In genomic region chr2:27426406-27426854, GRCm38 (mm10) we compare ENCODE assay signal across 7 mouse cellular contexts. TPM values are rescaled to one million over a fixed set of nuclear protein-coding genes. Genes with fewer than 3 reads are reported as not detected.
DNase-seq lines count a peak whose midpoint lies in the region; ATAC-seq and TF ChIP-seq lines count a peak whose summit lies in the region.

No protein-coding gene starts in this region.

- TF ChIP-seq POLR2A in brain, embryonic 14.5 days (IDR thresholded peaks at IDR 0.05; ENCODE audit: borderline replicate concordance, extremely low read depth, insufficient read depth, insufficient read length, poor library complexity, severe bottlenecking), result 0 out of 2 replicates have a peak, but pooled peaks have one; percentile 15

- H3K4me1 ChIP-seq in midbrain, embryonic 11.5 days (ENCODE audit: control insufficient read depth, insufficient read depth, low read length), result peaks cover 35% of the 10 kb centered on the region

- peak overlapping the region; percentile 98 for H3K9ac ChIP-seq in midbrain, embryonic 11.5 days (ENCODE audit: low read length)

- H3K27me3 ChIP-seq in midbrain, embryonic 11.5 days (ENCODE audit: control insufficient read depth, insufficient read depth, low read length), result no peaks in the 10 kb centered on the region

- H3K4me3 ChIP-seq in midbrain, embryonic 11.5 days (ENCODE audit: low read depth, low read length), result peak overlapping the region; percentile 93

- DNase-seq in right cerebral cortex, adult 18-20 months, result peak; percentile 38
- no peak for DNase-seq in right cerebral cortex, adult 2 months (ENCODE audit: low spot score in 2 of 2)
- no peak for DNase-seq in brain, embryonic 14.5 days (ENCODE audit: low read depth)
- peak; percentile 44 to 56 for DNase-seq in gastrocnemius, postnatal 4 days (ENCODE audit: low spot score in 2 of 2)
- peak; percentile 82 for DNase-seq in kidney, postnatal 10 days
- no peak for DNase-seq in midbrain, embryonic 11.5 days (ENCODE audit: low spot score, missing footprints)

- no peaks in the 10 kb centered on the region; the same call in 1 of the 2 replicates for H3K36me3 ChIP-seq in midbrain, embryonic 11.5 days (ENCODE audit: control insufficient read depth, insufficient read depth, low read length)

- peak overlapping the region; percentile 80 for H3K27ac ChIP-seq in midbrain, embryonic 11.5 days (ENCODE audit: low read depth, low read length)

- no peak for TF ChIP-seq CTCF in brain, embryonic 14.5 days (IDR thresholded peaks at IDR 0.05; ENCODE audit: borderline replicate concordance, extremely low read depth, insufficient read depth, insufficient read length)

- H3K4me2 ChIP-seq in midbrain, embryonic 11.5 days, result peak overlapping the region; percentile 82

- peak; percentile 57 for ATAC-seq in midbrain, embryonic 11.5 days (ENCODE audit: low FRiP score)
- ATAC-seq in megakaryocyte progenitor cell, adult 5-6 weeks (replicated peaks; ENCODE audit: poor library complexity), result no peak

- no peaks in the 10 kb centered on the region for H3K9me3 ChIP-seq in midbrain, embryonic 11.5 days (ENCODE audit: control insufficient read depth, low read length)

- WGBS in midbrain, embryonic 11.5 days, result under 1% methylated on average over 31 of the region's 64 CpGs

RNA-seq across cellular contexts. Expression of gene Vav2, which starts 0.4 kb away (rescaled TPM):
- 52.9 and 55.0 TPM in 2 replicates for polyA plus RNA-seq in brain, embryonic 14.5 days (2012; rRNA removed)
- 10 to 100 TPM; 11.2 to 11.6 TPM for total RNA-seq in gastrocnemius, postnatal 4 days (2021)
- polyA plus RNA-seq in midbrain, embryonic 11.5 days (2014; fragmentation: Nextera tagmentation; extraction: Ambion mirVana), result 13.7 and 15.0 TPM in 2 replicates
- 4.8 and 7.5 TPM in 2 replicates for total RNA-seq in megakaryocyte progenitor cell, adult 5-6 weeks (2015)
- 5.7 and 9.2 TPM in 2 replicates for total RNA-seq in megakaryocyte progenitor cell, adult 5-6 weeks (2017)

RNA-seq across cellular contexts. Expression of gene Brd3os, which starts 15.7 kb away (rescaled TPM):
- polyA plus RNA-seq in brain, embryonic 14.5 days (2012; rRNA removed), result 31.5 and 33.8 TPM in 2 replicates
- total RNA-seq in gastrocnemius, postnatal 4 days (2021), result 1 to 10 TPM; 1.6 to 2.9 TPM
- 15.1 and 16.3 TPM in 2 replicates for polyA plus RNA-seq in midbrain, embryonic 11.5 days (2014; fragmentation: Nextera tagmentation; extraction: Ambion mirVana)
- 0.12 TPM in 1 of 2 replicates, not detected in the other for total RNA-seq in megakaryocyte progenitor cell, adult 5-6 weeks (2015)
- 0.14 TPM in 1 of 2 replicates, not detected in the other for total RNA-seq in megakaryocyte progenitor cell, adult 5-6 weeks (2017)

Comparison
In these comparisons a context has a peak if more than half of its experiments do, and no peak if none do; other contexts are left out.
1. DNase-seq: peak in right cerebral cortex, adult 18-20 months (single experiment), gastrocnemius, postnatal 4 days (2 of 2) and kidney, postnatal 10 days (single experiment); none in right cerebral cortex, adult 2 months (0 of 2), brain, embryonic 14.5 days (single experiment) and midbrain, embryonic 11.5 days (single experiment).